Mouse (Mus musculus) gastrocnemius, adult 2 months (tissue): ENCODE data around the gene Pcyt2. TPM values are rescaled to one million over a fixed set of nuclear protein-coding genes. Genes with fewer than 3 reads are reported as not detected.

Experiments
- DNase-seq: peaks from one replicate; pipeline ENCODE4 v3.0.0; 2022
- H3K27ac ChIP-seq: fragments of 200-600 bp; 2 replicates; pipeline ENCODE4 v1.8.1; 2022; ENCODE audit warnings: mild to moderate bottlenecking
- H3K4me3 ChIP-seq: fragments of 200-600 bp; 2 replicates; pipeline ENCODE4 v1.8.1; 2022; ENCODE audit warnings: mild to moderate bottlenecking, moderate library complexity
- CTCF ChIP-seq: fragments of 200-600 bp; IDR thresholded peaks from 2 replicates; pipeline ENCODE4 v1.8.1; 2022; ENCODE audit warnings: antibody characterized with exemption, mild to moderate bottlenecking, moderate library complexity
- intact Hi-C: fragments of 180-260 bp; cut with DNase I; formaldehyde crosslinking; loops from one replicate; pipeline ENCODE4 v1.15.1; 2025
- total RNA-seq, 2 experiments: library from RNA; stranded (reverse); gene quantifications; 2 replicates each; pipeline ENCODE4 v1.2.3; 2021

Gene Pcyt2
- total RNA-seq, 2 experiments from 2014 or later: 30.6 to 39.2 TPM

GRCm38 (mm10) chr11:120582268-120582981 is 35.3 kb downstream of the Pcyt2 start:
- no peak for DNase-seq
- peak overlapping the region; percentile 89 for H3K4me3 ChIP-seq
- intact Hi-C loops: loop anchor here (1.0 kb wide), 1 partner anchor 15 kb away; no protein-coding TSS in a partner anchor

GRCm38 (mm10) chr11:120581490-120582267 is 36.1 kb downstream of the Pcyt2 start, which contains the start of gene Arhgdia:
Gene Arhgdia, minus strand, starts transcription at chr11:120581624.
- intact Hi-C loops: loop anchor here (1.0 kb wide), 1 partner anchor 16 kb away; no protein-coding TSS in a partner anchor

More at GRCm38 (mm10) chr11:120582268-120582981, 35.3 kb downstream of the Pcyt2 start:
- H3K27ac ChIP-seq: peak overlapping the region; percentile 99
- peak; percentile 62 for TF ChIP-seq CTCF

GRCm38 (mm10) chr11:120580871-120581331 is 36.8 kb downstream of the Pcyt2 start:
- intact Hi-C loops: no loop called here
- H3K4me3 ChIP-seq: peak overlapping the region; percentile 89
- H3K27ac ChIP-seq: peak overlapping the region; percentile 99
- peak; percentile 65 for DNase-seq
- TF ChIP-seq CTCF: no peak

More at GRCm38 (mm10) chr11:120581490-120582267, 36.1 kb downstream of the Pcyt2 start, which contains the start of gene Arhgdia:
- DNase-seq: peak; percentile 95
- Histone ChIP-seq H3K4me3 (peak within 1 kb of the TSS; percentile 89), H3K27ac (peak within 1 kb of the TSS; percentile 99)
- TF ChIP-seq CTCF: peak; percentile 64

GRCm38 (mm10) chr11:120580190-120580589 is 37.5 kb downstream of the Pcyt2 start:
- intact Hi-C loops: no loop called here

GRCm38 (mm10) chr11:120579316-120580107 is 38.2 kb downstream of the Pcyt2 start:
- TF ChIP-seq CTCF: peak; percentile 99
- Histone ChIP-seq H3K4me3 (peak overlapping the region; percentile 89), H3K27ac (peak overlapping the region; percentile 99)
- intact Hi-C loops: loop anchor here (2.0 to 5.0 kb wide), 3 partner anchors 33 to 65 kb away; no protein-coding TSS in a partner anchor
- DNase-seq: peak; percentile 83

More at GRCm38 (mm10) chr11:120580190-120580589, 37.5 kb downstream of the Pcyt2 start:
- Histone ChIP-seq H3K4me3 (peak overlapping the region; percentile 89), H3K27ac (peak overlapping the region; percentile 99)
- TF ChIP-seq CTCF: no peak
- DNase-seq: peak; percentile 18

- no peak for TF ChIP-seq CTCF
- H3K4me3 ChIP-seq: peak overlapping the region; percentile 89; the same call in 1 of the 2 replicates
- intact Hi-C loops: loop anchor here (2.0 to 5.0 kb wide), 3 partner anchors 34 to 64 kb away; no protein-coding TSS in a partner anchor
- no peak for DNase-seq
- H3K27ac ChIP-seq: peak overlapping the region; percentile 99
Observed at GRCm38 (mm10) chr11:120578694-120579243, 39.0 kb downstream of the Pcyt2 start.

GRCm38 (mm10) chr11:120578024-120578693 is 39.6 kb downstream of the Pcyt2 start:
- intact Hi-C loops: loop anchor here (2.0 to 5.0 kb wide), 3 partner anchors 34 to 63 kb away; no protein-coding TSS in a partner anchor
- Histone ChIP-seq H3K27ac (peak overlapping the region; percentile 99), H3K4me3 (peak overlapping the region; percentile 21; the same call in 1 of the 2 replicates)
- DNase-seq: peak; percentile 61
- TF ChIP-seq CTCF: no peak

- intact Hi-C loops: loop anchor here (2.0 to 5.0 kb wide), 3 partner anchors 35 to 63 kb away; no protein-coding TSS in a partner anchor
- Histone ChIP-seq H3K4me3 (no peak overlapping the region), H3K27ac (peak overlapping the region; percentile 99)
- no peak for DNase-seq
- TF ChIP-seq CTCF: peak; percentile 61
Observed at GRCm38 (mm10) chr11:120577211-120578023, 40.3 kb downstream of the Pcyt2 start.

- no peak overlapping the region for H3K4me3 ChIP-seq
- peak overlapping the region; percentile 99; the same call in 1 of the 2 replicates for H3K27ac ChIP-seq
- no peak for DNase-seq
- intact Hi-C loops: loop anchor here (5.0 kb wide), 2 partner anchors 34 to 36 kb away; no protein-coding TSS in a partner anchor
- no peak for TF ChIP-seq CTCF
Observed at GRCm38 (mm10) chr11:120576365-120576981, 41.3 kb downstream of the Pcyt2 start.
